Comparison of ENCODE assay signal across 8 mouse cellular contexts in genomic region chr1:179592972-179593371, GRCm38 (mm10). TPM values are rescaled to one million over a fixed set of nuclear protein-coding genes. Genes with fewer than 3 reads are reported as not detected.
DNase-seq lines count a peak whose midpoint lies in the region; ATAC-seq and TF ChIP-seq lines count a peak whose summit lies in the region.

No protein-coding gene starts in this region.

- TF ChIP-seq EP300 in ES-Bruce4 (IDR thresholded peaks at IDR 0.05; ENCODE audit: insufficient read depth, low read depth, low read length) = no peak
- no peak for TF ChIP-seq EP300 in liver, embryonic 14.5 days (IDR thresholded peaks at IDR 0.05; ENCODE audit: low read depth)

- H3K9me3 ChIP-seq in ES-Bruce4 (replicated peaks; ENCODE audit: control insufficient read depth, insufficient read depth, low read length, poor library complexity, severe bottlenecking) = no peaks in the 10 kb centered on the region
- no peaks in the 10 kb centered on the region for H3K9me3 ChIP-seq in liver, embryonic 14.5 days (ENCODE audit: control insufficient read depth, low read length)
- no peaks in the 10 kb centered on the region for H3K9me3 ChIP-seq in forebrain, embryonic 15.5 days

- no peak overlapping the region for H3K27ac ChIP-seq in ES-Bruce4 (ENCODE audit: insufficient read depth, low read length)
- H3K27ac ChIP-seq in liver, embryonic 14.5 days = no peak overlapping the region
- no peak overlapping the region for H3K27ac ChIP-seq in forebrain, embryonic 15.5 days (replicated peaks)

- no peak for ATAC-seq in liver, embryonic 14.5 days (ENCODE audit: insufficient read depth)
- ATAC-seq in forebrain, embryonic 15.5 days (replicated peaks) = no peak

- no peaks in the 10 kb centered on the region for H3K27me3 ChIP-seq in ES-Bruce4 (ENCODE audit: control insufficient read depth, insufficient read depth, low read length, poor library complexity, severe bottlenecking)
- H3K27me3 ChIP-seq in liver, embryonic 14.5 days (ENCODE audit: control insufficient read depth, insufficient read depth, low read length) = no peaks in the 10 kb centered on the region
- no peaks in the 10 kb centered on the region for H3K27me3 ChIP-seq in forebrain, embryonic 15.5 days

- H3K4me2 ChIP-seq in liver, embryonic 14.5 days (ENCODE audit: low read depth) = no peak overlapping the region
- H3K4me2 ChIP-seq in forebrain, embryonic 15.5 days (replicated peaks) = no peak overlapping the region

- no peak overlapping the region for H3K9ac ChIP-seq in ES-Bruce4 (ENCODE audit: low read depth, poor library complexity, severe bottlenecking)
- H3K9ac ChIP-seq in liver, embryonic 14.5 days (replicated peaks) = no peak overlapping the region
- no peak overlapping the region for H3K9ac ChIP-seq in forebrain, embryonic 15.5 days (replicated peaks)

- H3K36me3 ChIP-seq in ES-Bruce4 (ENCODE audit: control insufficient read depth, insufficient read depth, low read length, poor library complexity, severe bottlenecking) = no peaks in the 10 kb centered on the region
- no peaks in the 10 kb centered on the region; the same call in 1 of the 2 replicates for H3K36me3 ChIP-seq in liver, embryonic 14.5 days (replicated peaks; ENCODE audit: control insufficient read depth, insufficient read depth, low read depth)
- H3K36me3 ChIP-seq in forebrain, embryonic 15.5 days = peaks cover 10% of the 10 kb centered on the region; the same call in 1 of the 2 replicates

- peak; percentile 8 to 29 for DNase-seq in adrenal gland, postnatal 36 days
- no peak for DNase-seq in adrenal gland, adult 2 months
- DNase-seq in left cerebral cortex, postnatal 4 days = peak; percentile 14
- DNase-seq in left cerebral cortex, postnatal 36 days (ENCODE audit: low spot score in 2 of 2) = no peak
- no peak for DNase-seq in liver, embryonic 14.5 days (ENCODE audit: low read depth in 3 of 3, low spot score in 3 of 3)
- DNase-seq in gastrocnemius, adult 18-20 months (ENCODE audit: low spot score) = no peak

- no peak for TF ChIP-seq POLR2A in ES-Bruce4 (IDR thresholded peaks at IDR 0.05; ENCODE audit: insufficient read depth, low read length)

- 68% methylated on average over 7 of the region's 7 CpGs for WGBS in liver, embryonic 14.5 days (ENCODE audit: insufficient replicate concordance)
- WGBS in forebrain, embryonic 15.5 days = 73% methylated on average over 7 of the region's 7 CpGs

- peak; percentile 81 for TF ChIP-seq CTCF in ES-Bruce4 (IDR thresholded peaks at IDR 0.05; ENCODE audit: low read depth, low read length)
- TF ChIP-seq CTCF in liver, embryonic 14.5 days (IDR thresholded peaks at IDR 0.05; ENCODE audit: low read depth) = peak; percentile 72

- intact Hi-C loops in left cerebral cortex, postnatal 4 days (cut with DNase I) = no loop called here
- intact Hi-C loops in left cerebral cortex, postnatal 36 days (cut with DNase I) = no loop called here

- H3K4me1 ChIP-seq in ES-Bruce4 (ENCODE audit: control insufficient read depth, insufficient read depth, low read length) = no peaks in the 10 kb centered on the region
- no peaks in the 10 kb centered on the region for H3K4me1 ChIP-seq in liver, embryonic 14.5 days (replicated peaks; ENCODE audit: control insufficient read depth in 2 of 2, insufficient read depth in 2 of 2, low read length in 1 of 2)
- H3K4me1 ChIP-seq in forebrain, embryonic 15.5 days = peaks cover 20% of the 10 kb centered on the region

- no peak overlapping the region for H3K4me3 ChIP-seq in ES-Bruce4 (ENCODE audit: low read depth, low read length)
- H3K4me3 ChIP-seq in liver, embryonic 14.5 days (ENCODE audit: insufficient read depth in 1 of 2, low read depth in 2 of 2, low read length in 2 of 2) = no peak overlapping the region
- no peak overlapping the region for H3K4me3 ChIP-seq in forebrain, embryonic 15.5 days

RNA-seq across cellular contexts. Expression of gene Cnst, which starts 46.8 kb away (rescaled TPM):
- total RNA-seq in adrenal gland, postnatal 36 days (2021) = 10 to 100 TPM; 21.1 to 43.6 TPM
- 10 to 100 TPM; 26.3 to 35.1 TPM for total RNA-seq in adrenal gland, adult 2 months (2021)
- 13.5 and 14.5 TPM in 2 replicates for polyA plus RNA-seq in adrenal gland, adult 2 months (2012; rRNA removed)
- total RNA-seq in left cerebral cortex, postnatal 4 days (2021) = 10 to 100 TPM; 26.3 to 28.9 TPM
- total RNA-seq in left cerebral cortex, postnatal 36 days (2021) = 10 to 100 TPM; 34.5 to 38.2 TPM
- 10.2 and 11.6 TPM in 2 replicates for polyA plus RNA-seq in ES-Bruce4 (2011; ENCODE audit: insufficient read depth, insufficient read length, low read depth, missing spikeins)
- 7.5 and 9.5 TPM in 2 replicates for polyA plus RNA-seq in liver, embryonic 14.5 days (2012; rRNA removed)
- polyA plus RNA-seq in liver, embryonic 14.5 days (2014; fragmentation: Nextera tagmentation; extraction: Ambion mirVana) = 10.2 and 11.6 TPM in 2 replicates
- 29.9 and 32.1 TPM in 2 replicates for polyA plus RNA-seq in forebrain, embryonic 15.5 days (2015; fragmentation: Nextera tagmentation; extraction: Ambion mirVana)
- 10 to 100 TPM; 31.6 to 34.2 TPM for total RNA-seq in gastrocnemius, adult 18-20 months (2021)

RNA-seq across cellular contexts. Expression of gene Tfb2m, which starts 46.9 kb away (rescaled TPM):
- total RNA-seq in adrenal gland, postnatal 36 days (2021) = 10 to 100 TPM; 49.4 to 55.0 TPM
- total RNA-seq in adrenal gland, adult 2 months (2021) = 10 to 100 TPM; 58.7 to 59.7 TPM
- 6.0 and 6.4 TPM in 2 replicates for polyA plus RNA-seq in adrenal gland, adult 2 months (2012; rRNA removed)
- 10 to 100 TPM; 28.1 to 28.2 TPM for total RNA-seq in left cerebral cortex, postnatal 4 days (2021)
- 10 to 100 TPM; 22.0 to 26.4 TPM for total RNA-seq in left cerebral cortex, postnatal 36 days (2021)
- polyA plus RNA-seq in ES-Bruce4 (2011; ENCODE audit: insufficient read depth, insufficient read length, low read depth, missing spikeins) = 23.1 and 26.5 TPM in 2 replicates
- polyA plus RNA-seq in liver, embryonic 14.5 days (2012; rRNA removed) = 4.0 and 6.5 TPM in 2 replicates
- polyA plus RNA-seq in liver, embryonic 14.5 days (2014; fragmentation: Nextera tagmentation; extraction: Ambion mirVana) = 7.8 and 9.4 TPM in 2 replicates
- 37.9 and 39.4 TPM in 2 replicates for polyA plus RNA-seq in forebrain, embryonic 15.5 days (2015; fragmentation: Nextera tagmentation; extraction: Ambion mirVana)
- total RNA-seq in gastrocnemius, adult 18-20 months (2021) = 10 to 100 TPM; 40.5 to 53.5 TPM

Comparison
In these comparisons a context has a peak if more than half of its experiments do, and no peak if none do; other contexts are left out.
1. DNase-seq: peak in adrenal gland, postnatal 36 days (2 of 2) and left cerebral cortex, postnatal 4 days (single experiment); none in adrenal gland, adult 2 months (single experiment), left cerebral cortex, postnatal 36 days (0 of 2), liver, embryonic 14.5 days (0 of 3) and gastrocnemius, adult 18-20 months (single experiment).